Mouse (Mus musculus) hematopoietic multipotent progenitor cell, adult 10-12 weeks (in vitro differentiated cells): Measurements from ENCODE around the gene Retreg3. TPM values are rescaled to one million over a fixed set of nuclear protein-coding genes. Genes with fewer than 3 reads are reported as not detected.

Experiments
- polyA plus RNA-seq: library from polyadenylated mRNA; stranded (reverse); fragments of >175 nt; gene quantifications from 2 replicates; pipeline ENCODE4 v1.2.3, GENCODE M21; 2012; ENCODE audit warnings: low replicate concordance

Gene Retreg3
- polyA plus RNA-seq, result 20.0 and 29.0 TPM in 2 replicates

GRCm38 (mm10) chr11:101119761-101120544 is at the start of gene Retreg3, which contains the start of gene Tubg1:
Gene Retreg3, minus strand, starts transcription at chr11:101119893.
Gene Tubg1, plus strand, starts transcription at chr11:101119938.

DNA sequence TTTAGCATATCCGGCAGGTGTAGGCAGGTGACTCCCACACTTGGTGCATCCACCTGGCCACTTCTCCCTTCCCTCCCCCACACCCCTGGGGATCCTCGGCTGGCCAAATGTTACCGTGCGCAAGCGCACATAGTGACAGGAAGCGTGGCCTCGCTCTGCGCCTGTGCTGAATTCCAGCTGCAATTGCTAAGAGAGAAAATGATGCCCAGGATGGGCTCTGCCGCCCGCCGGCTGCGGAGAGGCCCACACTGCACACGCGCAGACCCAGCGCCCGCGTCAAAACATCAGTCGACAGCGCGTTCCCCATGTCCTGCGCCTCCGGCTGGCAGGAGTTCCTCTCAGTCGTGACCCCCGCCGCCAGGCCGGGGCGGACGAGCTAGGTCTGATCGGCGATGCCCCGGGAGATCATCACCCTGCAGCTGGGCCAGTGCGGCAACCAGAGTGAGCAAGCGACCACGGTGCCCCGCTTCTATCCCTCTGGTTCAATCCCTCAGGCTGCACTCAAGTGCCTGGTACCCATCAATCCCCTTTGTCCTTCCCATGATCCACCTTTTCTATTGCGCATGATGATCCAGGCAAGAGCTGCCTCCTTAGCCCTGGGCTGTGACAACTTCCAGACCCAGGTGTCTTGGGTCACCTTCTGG is 36.2 kb upstream of the Retreg3 start, which contains the start of gene Tubg2:
Tubg2 (plus strand) TSS at position 180 of the 644 bp plus-strand sequence.

DNA sequence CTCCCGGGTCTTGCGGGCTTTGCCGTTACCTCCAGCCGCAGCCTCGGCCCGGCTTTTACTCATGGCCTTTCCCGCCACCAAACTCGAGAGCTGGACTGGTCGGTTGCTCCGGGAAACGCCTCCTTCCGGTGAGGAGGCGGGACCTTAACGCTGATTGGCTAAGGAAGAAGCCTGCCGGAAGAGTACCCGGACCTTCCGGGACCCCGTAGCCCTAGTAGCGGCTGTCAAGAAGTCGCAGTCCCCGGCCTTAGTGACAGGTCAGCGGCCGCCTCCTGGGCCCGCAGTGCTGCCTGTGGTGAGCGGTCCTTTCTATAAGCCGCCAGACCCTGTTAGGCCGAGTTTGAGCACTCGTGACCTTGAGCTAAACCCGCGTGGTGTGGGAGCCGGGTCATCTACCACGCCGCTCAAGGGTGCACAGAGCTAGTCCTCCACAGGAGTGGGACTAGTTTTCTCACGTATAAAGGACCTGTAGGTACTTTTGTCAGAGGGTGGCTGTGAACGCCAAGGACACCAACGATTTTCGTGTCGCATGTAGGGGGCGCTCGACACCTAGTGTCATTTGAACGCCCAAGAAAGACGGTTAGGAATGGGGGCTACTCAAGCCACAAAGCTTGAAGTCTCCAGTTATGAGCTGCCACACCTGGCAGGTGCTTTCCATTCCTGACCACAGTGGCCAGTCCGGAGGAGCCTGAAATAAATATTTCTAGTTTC is 24.2 kb downstream of the Retreg3 start, which contains the start of gene Psmc3ip:
Psmc3ip (minus strand) TSS at position 123 of the 711 bp plus-strand sequence.

GRCm38 (mm10) chr11:101086756-101087681 is 32.7 kb downstream of the Retreg3 start, which contains the start of gene Mlx:
Gene Mlx, plus strand, starts transcription at chr11:101087277.

GRCm38 (mm10) chr11:101082208-101083082 is 37.2 kb downstream of the Retreg3 start, which contains the start of gene Coasy:
Gene Coasy, plus strand, starts transcription at chr11:101082565.

GRCm38 (mm10) chr11:101078121-101078520 is 41.6 kb downstream of the Retreg3 start, which contains the start of gene Hsd17b1:
Gene Hsd17b1, plus strand, starts transcription at chr11:101078411.

GRCm38 (mm10) chr11:101069391-101070188 is 50.1 kb downstream of the Retreg3 start, which contains the start of gene Naglu:
Gene Naglu, plus strand, starts transcription at chr11:101070012.

Other genes with a start within 250 kb of the Retreg3 start
- 79.6 and 120 TPM in 2 replicates for gene Stat3, start 180.4 kb downstream of the Retreg3 start, polyA plus RNA-seq
- 0.99 and 2.9 TPM in 2 replicates for gene Cavin1, start 149.0 kb downstream of the Retreg3 start, polyA plus RNA-seq
- 44.2 and 52.4 TPM in 2 replicates for gene Atp6v0a1, start 110.4 kb downstream of the Retreg3 start, polyA plus RNA-seq
- gene Naglu, start 49.9 kb downstream of the Retreg3 start, polyA plus RNA-seq, result 14.9 and 32.1 TPM in 2 replicates
- gene Hsd17b1, start 41.5 kb downstream of the Retreg3 start, polyA plus RNA-seq, result 2.1 and 2.3 TPM in 2 replicates
- 20.7 and 25.1 TPM in 2 replicates for gene Coasy, start 37.3 kb downstream of the Retreg3 start, polyA plus RNA-seq
- gene Mlx, start 32.6 kb downstream of the Retreg3 start, polyA plus RNA-seq, result 17.8 and 27.4 TPM in 2 replicates
- 4.1 and 8.0 TPM in 2 replicates for gene Psmc3ip, start 24.5 kb downstream of the Retreg3 start, polyA plus RNA-seq
- 38.0 and 72.6 TPM in 2 replicates for gene Tubg1, start within 50 bp of the Retreg3 start, polyA plus RNA-seq
- 9.0 and 11.8 TPM in 2 replicates for gene Tubg2, start 36.0 kb upstream of the Retreg3 start, polyA plus RNA-seq
- gene Cntnap1, start 50.6 kb upstream of the Retreg3 start, polyA plus RNA-seq, result 0.79 and 2.3 TPM in 2 replicates
- gene Plekhh3, start 51.5 kb upstream of the Retreg3 start, polyA plus RNA-seq, result 4.4 and 26.2 TPM in 2 replicates
- 3.1 and 8.7 TPM in 2 replicates for gene Ccr10, start 55.5 kb upstream of the Retreg3 start, polyA plus RNA-seq
- 7.0 and 17.6 TPM in 2 replicates for gene Ezh1, start 106.6 kb upstream of the Retreg3 start, polyA plus RNA-seq
- gene Ramp2, start 126.1 kb upstream of the Retreg3 start, polyA plus RNA-seq, result 0.96 and 3.7 TPM in 2 replicates
- gene Vps25, start 133.8 kb upstream of the Retreg3 start, polyA plus RNA-seq, result 96.8 and 109 TPM in 2 replicates
- gene Wnk4, start 140.7 kb upstream of the Retreg3 start, polyA plus RNA-seq, result 0.94 and 2.2 TPM in 2 replicates
- gene Cntd1, start 159.1 kb upstream of the Retreg3 start, polyA plus RNA-seq, result 0.11 TPM in 1 of 2 replicates, not detected in the other
- gene Coa3, start 159.2 kb upstream of the Retreg3 start, polyA plus RNA-seq, result 3.3 and 26.9 TPM in 2 replicates
- 108 and 173 TPM in 2 replicates for gene Becn1, start 182.4 kb upstream of the Retreg3 start, polyA plus RNA-seq
- gene Psme3, start 196.3 kb upstream of the Retreg3 start, polyA plus RNA-seq, result 39.0 and 47.2 TPM in 2 replicates
- 7.3 and 9.0 TPM in 2 replicates for gene Aoc2, start 205.2 kb upstream of the Retreg3 start, polyA plus RNA-seq
- gene Aoc3, start 210.7 kb upstream of the Retreg3 start, polyA plus RNA-seq, result 0.10 and 0.11 TPM in 2 replicates
- gene G6pc, start 247.7 kb upstream of the Retreg3 start, polyA plus RNA-seq, result not detected in 2 replicates